Mouse (Mus musculus) kidney, adult 9 months (tissue): Measurements from ENCODE around the gene Letm1.
A peak's percentile ranks its signal among the peaks of the same experiment; 100 is the strongest.

Experiments used
- DNase-seq: peaks from one replicate; pipeline ENCODE4 v3.0.0; 2022

Letm1 gene

GRCm38 (mm10) chr5:33782345-33782998 is at the start of gene Letm1:
TSS of gene Letm1 (minus strand) at chr5:33782817.
- peak; percentile 96 for DNase-seq

- DNase-seq: no peak
Observed at GRCm38 (mm10) chr5:33830832-33831231, 48.2 kb upstream of the Letm1 start.

GRCm38 (mm10) chr5:33829958-33830357 is 47.3 kb upstream of the Letm1 start:
- DNase-seq: no peak

DNA sequence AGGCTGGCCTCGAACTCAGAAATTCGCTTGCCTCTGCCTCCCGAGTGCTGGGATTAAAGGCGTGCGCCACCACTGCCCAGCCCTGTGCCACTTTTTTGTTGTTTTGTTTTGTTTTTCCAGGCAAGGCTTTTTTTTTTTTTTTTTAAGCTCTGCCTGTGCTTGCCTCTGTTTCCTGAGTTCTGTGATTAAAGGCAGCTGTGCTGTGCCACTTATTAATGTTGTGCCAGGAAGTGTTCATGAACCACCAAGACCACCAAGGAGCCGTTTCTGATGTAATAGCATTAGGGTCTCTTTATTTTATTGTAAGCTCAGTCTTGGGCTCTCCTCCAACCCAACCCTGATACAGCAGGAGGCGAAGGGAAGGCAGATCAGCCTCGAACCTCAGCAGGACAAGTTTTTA is 45.5 kb upstream of the Letm1 start:
- no peak for DNase-seq

DNA sequence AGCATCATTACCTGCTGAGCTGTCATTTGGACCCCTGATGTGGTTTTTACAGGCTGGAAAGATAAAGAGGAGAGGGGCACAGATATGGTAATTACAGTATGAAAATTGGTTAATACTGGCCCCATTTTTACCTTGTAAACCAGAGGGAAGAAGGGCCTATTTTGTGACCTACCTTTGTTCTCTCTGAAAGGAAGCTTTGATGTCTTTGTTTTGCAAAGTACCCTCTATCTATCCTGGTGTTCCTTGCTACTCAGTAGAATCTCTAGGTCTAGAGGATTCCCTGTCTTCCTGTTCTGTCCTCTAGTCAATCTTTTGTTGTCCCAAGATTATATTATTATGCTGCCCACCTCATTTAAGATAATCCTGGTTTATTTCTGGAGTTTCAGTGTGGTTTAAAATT is 43.4 kb upstream of the Letm1 start:
- no peak for DNase-seq

- DNase-seq: no peak
Observed at GRCm38 (mm10) chr5:33822456-33822855, 39.8 kb upstream of the Letm1 start.

DNA sequence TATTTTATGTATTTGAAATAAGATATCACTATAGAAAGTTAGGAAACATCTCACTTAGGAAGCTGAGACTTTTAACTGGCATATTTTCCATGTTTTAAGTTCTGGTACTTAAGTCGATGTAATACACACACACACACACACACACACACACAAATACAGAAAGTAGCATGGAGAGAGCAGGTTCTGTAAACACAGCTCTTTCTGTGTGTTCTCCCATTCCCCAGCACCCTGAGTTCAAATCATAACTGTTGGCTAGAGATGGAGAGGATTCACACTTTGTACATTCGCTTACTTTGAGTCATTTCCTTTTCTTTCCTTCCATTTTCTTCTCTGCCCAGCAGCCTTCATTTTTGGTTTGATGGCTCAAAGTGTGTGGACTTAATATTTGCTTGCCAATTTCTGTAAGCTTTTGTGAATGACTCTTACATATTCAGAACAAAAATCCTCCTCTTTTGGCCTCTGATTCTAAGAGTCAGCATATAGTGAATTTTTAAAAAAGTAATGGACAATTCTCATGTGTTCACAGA is 39.3 kb upstream of the Letm1 start:
- no peak for DNase-seq

DNA sequence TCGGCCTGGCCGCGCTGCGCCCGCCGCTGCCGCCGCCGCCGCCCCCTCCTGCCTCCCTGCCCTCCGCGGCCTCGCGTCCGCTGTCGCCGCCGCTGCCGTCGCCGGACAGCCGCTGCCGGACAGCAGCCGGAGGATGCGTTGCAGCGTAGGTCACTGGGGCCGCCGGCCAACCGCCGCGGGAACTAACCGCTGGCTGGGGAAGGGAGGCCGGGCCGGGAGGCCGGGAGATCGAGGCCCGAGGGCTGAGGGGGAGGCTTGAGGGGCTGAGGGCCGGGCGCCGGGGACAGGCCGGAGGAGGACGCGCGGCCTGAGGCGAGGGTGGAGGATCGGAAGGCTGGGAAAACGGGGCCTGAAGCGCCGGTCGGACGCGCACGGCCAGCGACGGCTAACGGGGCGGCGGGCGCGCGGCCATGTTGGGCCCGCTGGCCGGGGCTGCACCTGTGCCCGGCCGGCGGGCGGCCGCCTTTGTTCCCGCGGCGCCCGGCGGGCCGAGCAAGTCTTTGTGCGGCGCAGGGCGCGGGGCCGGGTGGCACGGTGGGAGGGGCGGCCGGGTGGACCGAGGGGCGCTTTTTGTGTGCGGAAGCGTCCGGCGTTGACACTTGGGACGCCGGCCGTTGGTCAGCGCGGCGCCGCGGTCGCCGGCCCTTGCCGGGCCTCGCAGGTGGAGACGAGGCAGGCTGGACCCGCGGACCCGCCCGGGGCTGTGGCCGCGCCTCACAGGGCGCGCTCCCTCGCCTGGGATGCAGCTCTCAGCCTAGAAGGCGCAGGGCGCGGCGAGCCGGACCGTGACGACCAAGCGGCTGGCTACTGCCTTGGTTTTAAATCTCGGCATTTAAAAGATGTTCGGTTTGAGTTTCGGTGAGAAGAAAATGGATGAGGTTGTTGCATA is 38.4 kb upstream of the Letm1 start:
- DNase-seq: peak; percentile 63

DNA sequence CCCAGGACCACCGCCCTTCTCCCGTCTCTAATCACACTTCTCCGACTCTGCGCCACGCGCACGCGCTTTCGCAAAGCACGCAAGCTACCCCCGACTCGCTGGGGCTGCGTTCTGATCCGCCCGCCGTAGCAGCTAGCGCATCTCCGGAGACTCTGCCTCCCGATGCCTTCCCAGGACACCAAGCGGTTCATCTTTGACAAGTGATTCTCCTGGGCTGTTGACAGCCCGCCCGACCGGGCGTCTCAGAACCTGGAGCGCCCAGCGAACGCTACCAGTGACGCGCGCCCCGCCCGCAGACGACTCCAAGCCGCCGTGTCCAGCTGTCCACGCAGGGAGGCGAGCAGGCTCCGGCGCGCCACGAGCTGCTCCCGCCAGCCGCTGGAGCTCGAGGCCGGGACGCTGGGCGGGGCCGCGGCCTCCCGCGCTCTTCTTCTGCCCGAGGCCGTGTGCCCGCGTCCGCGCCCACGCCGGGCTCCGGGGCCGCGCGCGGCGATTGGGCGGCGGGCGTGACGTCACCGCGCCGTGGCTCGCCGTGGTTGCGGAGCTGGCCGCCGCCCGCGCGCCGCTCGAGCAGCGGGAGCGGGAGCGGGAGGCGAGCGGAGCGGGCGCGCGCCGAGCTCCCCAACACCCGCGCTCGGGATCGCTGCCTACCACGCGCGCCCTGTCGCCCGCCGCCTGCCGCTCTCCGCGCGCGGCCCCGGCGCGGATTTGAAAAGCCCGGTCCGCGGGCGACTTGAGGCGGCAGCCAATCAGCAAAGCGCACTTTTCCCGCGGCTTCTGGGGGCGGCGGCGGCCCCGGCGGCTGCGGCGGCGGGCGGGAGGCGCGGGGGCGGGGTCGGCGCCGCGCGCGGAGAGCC is 37.5 kb upstream of the Letm1 start, which contains the start of gene Nsd2:
TSS of gene Nsd2 (plus strand) at position 850 of the 857 bp plus-strand sequence.
- peak; percentile 84 for DNase-seq

GRCm38 (mm10) chr5:33819141-33819875 is 36.7 kb upstream of the Letm1 start:
- DNase-seq: peak; percentile 7

DNA sequence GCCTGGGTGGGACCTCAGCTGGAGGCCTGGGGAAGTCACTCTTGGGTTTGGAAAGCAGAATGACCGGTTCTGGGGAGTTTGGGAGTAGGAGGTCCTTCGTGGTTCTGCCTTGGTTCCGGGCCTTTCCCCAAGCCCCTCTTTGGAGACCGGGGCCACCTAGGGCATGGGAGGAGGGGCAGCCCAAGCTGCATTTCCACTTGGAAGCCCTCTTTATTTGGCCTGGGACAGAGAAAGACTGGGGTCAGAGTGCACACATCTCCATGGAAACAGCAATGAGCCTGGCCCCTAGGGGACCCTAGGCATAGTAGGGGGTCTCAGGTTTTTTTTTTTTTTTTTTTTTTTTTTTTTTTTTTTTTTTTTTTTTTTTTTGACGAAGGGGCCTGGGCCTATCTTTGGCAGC is 35.5 kb upstream of the Letm1 start:
- DNase-seq: no peak

- no peak for DNase-seq
Observed at GRCm38 (mm10) chr5:33816008-33816725, 33.5 kb upstream of the Letm1 start.

DNA sequence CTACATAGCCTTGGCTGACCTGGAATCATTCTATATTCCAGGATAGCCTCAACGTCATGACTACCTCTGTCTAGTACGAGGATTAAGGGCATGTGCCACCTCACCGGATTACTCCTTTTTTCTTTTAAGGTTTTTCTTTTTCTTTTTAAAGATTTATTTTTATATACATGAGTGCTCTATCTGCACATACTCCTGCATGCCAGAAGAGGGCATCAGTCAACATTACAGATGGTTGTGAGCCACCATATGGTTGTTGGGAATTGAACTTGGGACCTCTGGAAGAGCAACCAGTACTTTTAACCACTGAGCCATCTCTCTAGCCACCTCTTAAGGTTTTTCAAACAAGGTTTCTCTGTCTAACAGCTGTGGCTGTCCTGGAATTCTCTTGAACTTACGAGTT is 28.9 kb upstream of the Letm1 start:
- no peak for DNase-seq

GRCm38 (mm10) chr5:33803337-33803736 is 20.7 kb upstream of the Letm1 start:
- no peak for DNase-seq

- no peak for DNase-seq
Observed at GRCm38 (mm10) chr5:33791912-33792643, 9.5 kb upstream of the Letm1 start.

- DNase-seq: no peak
Observed at GRCm38 (mm10) chr5:33782999-33783390, 378 bp upstream of the Letm1 start.

DNA sequence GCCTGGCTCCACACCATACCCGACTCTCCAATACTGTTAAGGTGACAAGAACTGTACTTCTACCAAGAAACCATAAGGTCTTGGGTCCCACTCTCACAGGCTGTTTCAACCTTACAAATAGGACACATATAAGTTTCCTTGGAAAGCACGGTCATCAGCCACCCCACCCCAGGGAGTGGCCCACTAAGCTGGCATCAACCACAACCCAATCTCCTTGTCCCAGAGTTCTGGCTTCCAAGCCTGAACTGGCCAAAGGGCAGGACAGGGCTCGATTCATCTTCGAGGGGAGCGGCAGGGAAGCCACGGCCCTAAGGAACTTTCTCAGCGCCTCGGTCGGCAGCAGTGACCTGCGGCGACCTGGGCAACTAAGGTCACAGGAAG is 663 bp downstream of the Letm1 start:
- DNase-seq: no peak

DNA sequence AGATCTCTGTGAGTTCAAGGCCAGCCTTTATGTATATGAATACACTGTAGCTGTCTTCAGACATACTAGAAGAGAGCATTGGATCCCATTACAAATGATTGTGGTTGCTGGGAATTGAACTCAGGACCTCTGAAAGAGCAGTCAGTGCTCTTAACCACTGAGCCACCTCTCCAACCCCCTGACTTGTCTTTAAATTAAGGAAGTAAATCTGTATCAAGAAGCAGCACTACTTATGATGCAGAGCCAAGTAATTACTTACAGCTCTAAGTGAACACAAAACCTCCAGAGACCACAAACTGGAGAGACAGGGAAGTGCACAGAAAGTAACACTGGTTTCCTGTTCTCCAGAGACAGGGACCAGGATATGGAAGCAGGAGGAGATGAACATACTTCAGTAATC is 5.4 kb downstream of the Letm1 start:
- no peak for DNase-seq

GRCm38 (mm10) chr5:33743481-33743880 is 39.1 kb downstream of the Letm1 start:
- DNase-seq: no peak

DNA sequence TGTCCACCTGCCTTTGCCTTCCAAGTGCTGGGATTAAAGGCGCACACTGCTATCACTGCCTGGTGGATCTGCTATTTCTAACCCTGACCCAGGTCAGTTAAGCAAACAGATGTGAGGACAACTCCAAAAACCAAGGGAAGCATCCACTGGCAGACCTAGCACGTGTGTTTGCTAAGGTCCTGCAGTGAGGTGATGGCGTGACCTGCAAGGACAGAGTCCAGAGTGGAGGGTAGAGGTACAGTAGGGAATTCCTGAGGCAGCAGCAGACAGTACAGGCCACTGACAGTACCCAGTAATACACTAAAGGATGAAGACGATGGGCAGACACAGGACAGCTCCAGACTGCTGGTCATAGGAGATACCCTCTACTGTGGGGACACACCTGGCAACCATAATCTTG is 42.1 kb downstream of the Letm1 start:
- DNase-seq: no peak

GRCm38 (mm10) chr5:33738341-33738740 is 44.3 kb downstream of the Letm1 start:
- DNase-seq: no peak
